Mouse (Mus musculus): ENCODE measurements at regions not wholly inside any gene's neighbourhood (a gene's known extent, or its start where the extent isn't known, plus 50 kb on each side); places are given as distances from the start of the nearest gene placed in this dataset.
"Not testable (repeated sequence)": the region's sequence is repeated elsewhere in the genome, so short reads cannot be mapped to it uniquely, and the experiment has no call there.

GRCm38 (mm10) chr10:108108500-108108899 lies 53.5 kb upstream of the Ppp1r12a start:
- not testable (repeated sequence) for TF ChIP-seq CTCF, EP300 (IDR thresholded peaks at IDR 0.05; ENCODE audit: low read depth)

All from liver, postnatal 0 days (tissue).